Comparison of ENCODE assay signal across 28 mouse cellular contexts in the genomic region with DNA sequence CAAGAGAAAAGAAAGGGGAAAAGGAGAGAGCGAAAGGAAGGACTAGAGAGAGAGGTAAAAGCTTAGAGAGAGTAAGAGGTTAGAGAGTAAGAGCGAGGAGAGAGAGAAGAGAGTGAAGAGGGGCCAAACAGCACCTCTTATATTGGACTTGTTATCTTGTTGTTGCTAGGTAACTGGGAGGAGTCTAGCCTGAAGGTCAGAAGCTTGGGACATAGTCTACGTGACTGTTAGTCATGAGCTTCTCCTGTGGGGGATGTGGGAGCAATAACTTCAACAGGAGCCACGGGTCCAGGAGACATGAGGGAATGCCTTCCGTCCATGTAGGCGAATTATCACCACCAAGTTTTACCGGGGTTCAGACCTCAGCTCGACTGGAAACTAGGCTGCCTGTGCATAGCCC.
"Had no signal": no experiment of that assay in that cellular context is flagged by ENCODE, and none has a peak within 500 bp of the region (broad histone marks: within the 10 kb centered on the region; RNA-seq: fewer than 3 reads in every experiment).

No protein-coding gene starts in this region.

- H3K36me3 ChIP-seq: limb, embryonic 10.5 days; limb, embryonic 12.5 days; limb, embryonic 13.5 days; limb, embryonic 15.5 days; liver, embryonic 12.5 days; liver, embryonic 13.5 days; liver, embryonic 15.5 days; lung, embryonic 15.5 days; midbrain, embryonic 10.5 days; midbrain, embryonic 12.5 days; midbrain, embryonic 13.5 days; midbrain, embryonic 15.5 days had no signal

- H3K9me3 ChIP-seq: limb, embryonic 10.5 days; limb, embryonic 15.5 days; liver, embryonic 12.5 days; liver, embryonic 13.5 days; liver, embryonic 15.5 days; lung, embryonic 15.5 days; midbrain, embryonic 15.5 days had no signal

- H3K27ac ChIP-seq: left cerebral cortex, adult 2 months; limb, embryonic 10.5 days; limb, embryonic 12.5 days; limb, embryonic 13.5 days; limb, embryonic 15.5 days; liver, embryonic 12.5 days; liver, embryonic 13.5 days; liver, embryonic 14.5 days; liver, embryonic 15.5 days; lung, embryonic 15.5 days; macrophage; midbrain, embryonic 10.5 days; midbrain, embryonic 12.5 days; midbrain, embryonic 13.5 days; midbrain, embryonic 15.5 days had no signal

- H3K4me1 ChIP-seq: liver, embryonic 12.5 days; liver, embryonic 13.5 days; liver, embryonic 15.5 days had no signal

- H3K4me3 ChIP-seq: left cerebral cortex, adult 2 months; limb, embryonic 10.5 days; limb, embryonic 12.5 days; limb, embryonic 13.5 days; limb, embryonic 15.5 days; liver, embryonic 12.5 days; liver, embryonic 13.5 days; liver, embryonic 15.5 days; lung, embryonic 15.5 days; megakaryocyte, embryonic 14.5 days; midbrain, embryonic 10.5 days; midbrain, embryonic 12.5 days; midbrain, embryonic 13.5 days; midbrain, embryonic 15.5 days; myocyte had no signal

- DNase-seq: left cerebral cortex, postnatal 4 days; liver; liver, embryonic 13.5 days; liver, postnatal 0 days; lung, adult 18-20 months; lung, adult 2 months; lung, embryonic 14.5 days; lung, postnatal 10 days; lung, postnatal 14 days; lung, postnatal 36 days; lung, postnatal 4 days; midbrain, embryonic 14.5 days had no signal

- H3K27me3 ChIP-seq: limb, embryonic 12.5 days; limb, embryonic 13.5 days; limb, embryonic 15.5 days; liver, embryonic 12.5 days; liver, embryonic 13.5 days; liver, embryonic 15.5 days; lung, embryonic 15.5 days; midbrain, embryonic 12.5 days; midbrain, embryonic 13.5 days; midbrain, embryonic 15.5 days had no signal
